Mouse (Mus musculus): ENCODE data around the gene Orm1.

Orm1 gene

DNA sequence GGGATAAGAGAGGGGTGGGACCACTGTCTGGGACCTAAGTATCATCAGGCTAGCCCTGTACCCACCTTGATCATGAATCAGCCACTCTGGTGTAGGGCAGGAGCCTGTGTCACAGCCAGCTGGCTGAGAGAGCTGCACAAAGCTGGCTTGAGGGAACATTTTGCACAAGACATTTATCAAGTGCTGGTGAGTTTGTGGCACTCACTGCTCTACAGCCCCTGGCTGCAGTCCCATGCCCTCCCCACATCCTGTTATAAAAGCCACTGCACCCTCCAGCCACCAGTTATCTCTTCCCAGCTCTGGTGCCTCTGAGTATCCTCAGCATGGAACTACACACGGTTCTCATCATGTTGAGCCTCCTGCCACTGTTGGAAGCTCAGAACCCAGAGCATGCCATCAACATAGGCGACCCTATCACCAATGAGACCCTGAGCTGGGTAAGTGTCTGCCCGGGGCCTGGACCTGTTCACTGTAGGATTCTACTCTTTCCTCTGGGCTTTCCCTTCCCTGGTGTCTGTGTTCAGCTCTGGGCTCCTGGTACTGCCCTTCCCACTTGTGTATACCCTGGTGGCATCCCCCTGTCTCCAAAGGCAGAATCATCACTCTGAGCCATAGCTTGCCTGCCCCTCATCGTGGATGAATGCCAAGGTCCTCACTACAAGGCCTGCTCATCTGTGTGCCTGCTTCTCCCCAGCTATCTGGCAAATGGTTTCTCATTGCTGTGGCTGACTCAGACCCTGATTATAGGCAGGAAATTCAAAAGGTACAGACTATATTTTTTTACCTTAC lies 11.7 kb downstream of the Orm1 start, which contains the start of gene Orm3:
Orm3 (plus strand) TSS at position 286 of the 789 bp plus-strand sequence.
- peak in 1 of 2 experiments; percentile 20 for DNase-seq (ENCODE audit: low spot score in 2 of 2)

DNA sequence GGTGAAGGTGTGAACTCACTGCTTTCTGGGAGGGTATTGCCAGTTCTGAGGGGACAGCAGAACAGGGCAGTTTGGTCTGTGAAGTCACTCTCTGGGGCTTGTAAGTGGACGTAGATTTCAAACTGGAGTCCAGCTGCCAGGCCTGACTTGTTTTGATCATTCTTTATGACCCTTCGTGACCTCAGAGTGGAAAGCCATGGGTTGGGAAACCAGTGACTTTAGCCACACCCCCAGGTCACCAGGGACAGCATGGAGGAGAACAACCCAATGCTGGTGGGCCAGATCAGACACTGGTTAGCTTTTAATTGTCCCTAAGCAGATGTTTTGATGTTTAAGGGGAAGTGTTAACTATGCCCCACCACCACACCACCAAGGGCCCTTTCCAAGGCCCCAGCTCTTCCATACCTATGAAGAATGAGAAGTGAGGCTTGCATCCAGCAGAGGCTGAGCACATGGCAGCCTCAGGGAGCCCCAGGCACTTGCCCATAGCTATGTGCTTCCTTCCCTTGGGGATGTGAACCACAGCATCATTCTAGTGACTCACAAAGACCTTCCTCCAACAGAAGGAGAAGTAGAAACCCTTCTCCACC lies 12.7 kb downstream of the Orm1 start:
- no peak for DNase-seq (ENCODE audit: low spot score in 2 of 2)

DNA sequence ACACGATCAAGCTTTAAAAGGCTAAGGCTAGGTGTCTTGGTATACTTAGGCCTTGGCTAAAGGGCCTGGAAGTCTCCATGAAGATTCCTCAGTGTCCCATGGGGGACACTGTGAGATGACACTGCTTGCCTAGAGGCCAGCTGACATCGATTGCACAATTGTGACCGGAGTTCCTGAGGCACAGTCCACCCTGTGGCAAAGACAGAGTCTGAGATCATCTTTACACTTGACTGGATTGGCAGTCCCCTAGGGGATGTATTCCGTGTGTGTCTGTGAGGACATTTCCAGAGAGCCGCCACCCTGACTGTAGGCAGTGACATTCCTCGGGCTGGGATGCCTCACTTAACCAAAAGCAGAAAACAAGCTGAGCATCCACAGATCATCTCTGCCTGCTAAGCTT lies 15.5 kb downstream of the Orm1 start:
- no peak for DNase-seq (ENCODE audit: low spot score in 2 of 2)

DNA sequence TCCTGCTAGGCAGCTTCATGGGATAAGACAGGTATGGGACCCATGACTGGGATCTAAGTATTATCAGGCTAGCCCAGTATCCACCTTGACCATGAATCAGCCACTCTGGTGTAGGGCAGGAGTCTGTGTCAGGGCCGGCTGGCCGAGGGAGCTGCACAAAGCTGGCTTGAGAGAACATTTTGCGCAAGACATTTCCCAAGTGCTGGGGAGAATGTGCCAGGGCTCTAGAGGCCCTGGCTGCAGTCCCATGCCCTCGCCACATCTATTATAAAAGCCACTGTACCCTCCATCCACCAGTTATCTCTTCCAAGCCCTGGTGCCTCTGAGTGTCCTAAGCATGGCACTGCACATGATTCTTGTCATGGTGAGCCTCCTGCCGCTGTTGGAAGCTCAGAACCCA lies 17.8 kb downstream of the Orm1 start, which contains the start of gene Orm2:
Orm2 (plus strand) TSS at position 300 of the 400 bp plus-strand sequence.
- no peak for DNase-seq (ENCODE audit: low spot score in 2 of 2)

DNA sequence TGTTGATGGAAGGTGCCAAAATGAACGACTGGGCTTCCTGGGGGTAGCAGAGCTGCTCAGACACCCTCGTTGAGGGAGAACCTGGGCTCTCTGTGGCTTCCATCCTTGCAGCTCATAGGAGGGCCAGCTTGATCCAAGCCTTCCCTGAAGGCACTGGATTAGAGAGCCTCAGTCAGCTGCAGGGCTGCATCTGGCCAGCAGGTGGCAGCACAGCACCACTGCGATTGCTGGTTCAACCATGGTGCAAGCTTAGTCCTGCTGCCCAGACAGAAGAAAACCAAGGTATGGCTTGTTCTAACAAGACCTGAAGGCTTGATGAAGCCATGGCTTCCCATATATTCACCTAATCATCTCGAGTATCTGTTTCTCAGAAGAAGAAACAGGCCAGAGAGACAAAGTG lies 24.2 kb downstream of the Orm1 start:
- DNase-seq (ENCODE audit: low spot score in 2 of 2): peak; percentile 81 to 84

DNA sequence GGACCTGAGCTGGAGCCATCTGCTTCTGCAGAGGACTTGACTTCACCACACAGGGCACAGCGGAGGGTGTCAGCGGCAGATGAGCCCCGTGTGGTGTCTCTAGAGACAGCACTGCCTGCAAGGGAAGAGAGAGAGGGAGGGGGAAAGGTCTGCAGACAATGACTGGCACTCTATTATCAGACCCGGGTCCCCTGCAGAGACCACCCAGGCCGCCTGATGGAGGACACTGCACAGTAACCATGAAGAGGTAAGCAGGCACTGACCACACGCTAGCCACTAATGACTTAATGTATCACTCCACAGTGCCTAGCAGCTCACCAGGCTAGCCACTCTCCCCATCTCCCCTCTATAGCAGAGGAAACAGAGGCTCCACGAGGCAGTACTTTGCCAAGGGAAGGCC lies 26.5 kb downstream of the Orm1 start:
- DNase-seq (ENCODE audit: low spot score in 2 of 2): no peak

DNA sequence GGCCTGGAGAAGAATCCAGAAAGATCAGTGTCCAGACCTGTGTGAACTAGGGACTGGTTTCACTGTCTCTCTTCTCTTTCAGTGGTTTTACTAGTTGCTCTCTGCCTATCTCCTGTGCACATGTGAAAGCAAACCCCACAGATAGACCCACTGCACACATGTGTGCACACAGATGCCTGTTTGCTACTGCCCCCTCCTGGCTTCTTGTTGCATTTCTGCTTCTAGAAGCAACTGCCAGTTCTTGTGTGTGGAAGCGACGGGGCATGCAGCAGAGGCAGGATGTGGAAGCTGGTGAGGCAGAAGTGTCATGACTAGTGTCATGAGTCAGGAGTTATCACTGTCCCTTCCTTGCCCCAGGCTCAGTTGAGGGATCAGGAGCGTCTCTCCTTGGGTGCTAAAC lies 27.5 kb downstream of the Orm1 start:
- peak; percentile 44 to 67 for DNase-seq (ENCODE audit: low spot score in 2 of 2)

DNA sequence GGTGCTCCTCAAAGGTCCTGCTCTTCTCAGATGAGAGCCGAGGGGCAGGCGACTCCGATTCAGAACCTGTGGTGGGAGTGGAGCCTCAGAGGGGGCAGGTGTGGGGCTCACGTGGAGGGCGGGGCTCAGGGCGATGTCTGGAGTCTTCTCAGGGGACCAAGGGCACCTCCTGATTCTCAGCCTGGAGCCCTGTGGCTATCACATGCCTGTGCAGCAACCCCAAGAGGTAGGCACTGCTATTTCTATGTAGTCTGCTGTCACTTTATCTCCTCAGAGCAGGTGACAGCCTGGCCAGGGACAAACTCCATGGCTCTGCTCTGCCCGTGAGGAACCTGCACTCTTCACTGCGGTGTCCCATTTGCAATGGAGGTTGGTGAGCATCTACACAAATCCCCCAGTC lies 29.0 kb downstream of the Orm1 start:
- no peak for DNase-seq (ENCODE audit: low spot score in 2 of 2)

DNA sequence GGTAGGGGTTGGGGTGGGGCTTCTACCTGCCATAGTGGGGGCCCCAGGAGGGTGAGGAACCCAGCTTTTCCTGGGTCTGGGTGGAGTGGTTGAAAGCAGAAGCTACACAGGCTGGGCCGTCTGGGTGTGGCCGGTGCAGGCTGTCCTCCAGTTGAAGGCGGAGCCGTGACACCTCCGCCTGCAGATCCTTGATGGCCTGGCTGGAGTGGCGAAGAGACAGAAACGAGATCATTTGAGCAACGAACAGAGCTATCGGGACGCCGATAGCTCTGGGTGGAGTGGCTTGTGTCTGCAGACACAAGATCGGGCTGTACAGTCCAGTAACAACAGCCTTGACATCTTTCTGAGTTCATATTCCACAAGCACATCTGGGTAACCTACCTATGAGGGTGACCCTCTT lies 30.0 kb downstream of the Orm1 start:
- DNase-seq (ENCODE audit: low spot score in 2 of 2): no peak

DNA sequence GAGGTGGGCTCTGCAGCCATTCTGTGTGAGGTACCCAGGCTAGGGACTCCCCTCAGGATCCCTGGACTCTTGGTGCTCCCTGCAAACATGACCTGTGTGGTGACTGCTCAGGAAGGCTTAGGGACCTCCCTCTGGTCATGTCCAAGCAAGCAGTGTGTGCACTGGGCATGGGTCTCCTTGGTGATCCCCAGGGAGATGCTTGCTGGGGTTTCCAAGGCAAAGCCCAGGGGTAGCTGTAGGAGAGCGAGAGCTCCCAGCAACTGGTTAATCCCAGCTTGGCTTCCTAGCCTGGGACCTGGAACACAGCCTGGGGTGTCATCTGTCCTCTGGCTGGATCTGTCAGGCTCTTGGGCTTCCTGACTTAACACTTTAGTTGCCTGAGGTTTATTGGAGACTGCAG lies 31.0 kb downstream of the Orm1 start:
- DNase-seq (ENCODE audit: low spot score in 2 of 2): no peak

DNA sequence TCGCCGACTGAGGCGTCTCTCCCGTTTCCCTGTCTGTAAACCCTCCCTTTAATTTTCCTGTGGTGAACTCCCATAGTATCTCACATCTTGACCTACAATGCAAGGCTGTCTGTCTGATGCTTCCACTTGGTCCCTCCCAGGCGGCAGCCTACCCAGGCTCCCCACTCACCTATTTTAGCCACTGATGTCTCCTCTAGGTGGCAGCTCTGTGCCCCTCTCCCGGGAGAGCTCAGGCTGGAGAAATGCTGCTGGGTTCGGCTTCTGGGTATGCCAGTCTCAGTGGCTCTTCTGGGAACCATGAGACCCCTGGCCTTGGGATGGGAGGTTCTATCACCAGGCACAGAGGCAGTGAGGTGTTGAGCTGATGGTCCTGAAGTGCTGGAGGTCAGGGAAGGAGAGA lies 33.1 kb downstream of the Orm1 start:
- no peak for DNase-seq (ENCODE audit: low spot score in 2 of 2)

DNA sequence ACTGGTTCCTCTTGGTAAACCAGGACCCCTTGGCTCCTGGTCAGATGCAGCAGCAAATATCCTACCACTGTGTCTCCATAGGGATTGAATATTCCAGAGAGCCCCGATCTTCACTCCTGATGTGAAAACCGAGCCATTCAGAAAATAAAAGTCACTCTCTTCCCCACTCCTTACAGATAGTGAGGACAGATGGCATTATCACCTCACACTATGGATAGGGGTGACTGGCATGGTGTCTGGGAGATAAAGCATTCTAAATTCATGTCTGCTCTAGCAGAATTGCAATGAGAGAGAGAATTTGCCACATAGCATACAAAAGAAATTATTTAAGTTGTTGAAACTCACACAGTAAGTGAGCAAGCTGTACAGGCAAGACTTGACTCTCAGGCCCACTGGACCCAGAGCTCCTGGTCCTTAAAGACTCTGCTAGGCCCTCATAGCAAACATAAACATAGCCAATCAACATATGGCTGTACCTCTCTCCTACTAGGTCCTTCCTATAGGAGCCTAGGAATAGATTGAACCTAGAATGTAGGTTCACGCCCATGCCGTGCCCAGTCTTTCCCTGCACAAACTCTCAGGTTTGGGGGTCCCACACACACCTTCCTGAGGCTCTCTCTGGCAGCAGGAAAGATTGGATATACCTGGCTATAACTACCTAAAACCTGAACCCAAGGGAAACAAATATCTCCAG lies 38.5 kb downstream of the Orm1 start:
- DNase-seq (ENCODE audit: low spot score in 2 of 2): no peak

DNA sequence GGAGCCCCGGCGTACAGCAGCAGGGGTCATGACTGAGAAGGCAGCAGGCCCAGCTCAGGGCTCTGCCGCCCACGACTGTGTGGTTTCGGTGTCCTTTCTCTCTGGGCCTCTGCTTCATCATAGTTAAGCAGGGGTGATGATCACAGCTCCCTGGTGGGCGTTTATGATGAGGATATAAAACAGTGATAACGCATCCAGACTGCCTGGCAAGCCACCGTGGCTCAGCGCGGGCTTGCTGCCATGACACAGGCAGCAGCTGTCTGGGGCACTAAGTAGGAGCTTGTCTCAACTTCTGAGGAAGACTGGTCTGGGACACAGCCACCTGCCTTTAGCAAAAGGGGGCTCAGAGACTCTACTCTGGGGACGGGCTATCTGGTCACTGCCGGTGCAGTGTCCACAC lies 39.1 kb downstream of the Orm1 start:
- no peak for DNase-seq (ENCODE audit: low spot score in 2 of 2)

DNA sequence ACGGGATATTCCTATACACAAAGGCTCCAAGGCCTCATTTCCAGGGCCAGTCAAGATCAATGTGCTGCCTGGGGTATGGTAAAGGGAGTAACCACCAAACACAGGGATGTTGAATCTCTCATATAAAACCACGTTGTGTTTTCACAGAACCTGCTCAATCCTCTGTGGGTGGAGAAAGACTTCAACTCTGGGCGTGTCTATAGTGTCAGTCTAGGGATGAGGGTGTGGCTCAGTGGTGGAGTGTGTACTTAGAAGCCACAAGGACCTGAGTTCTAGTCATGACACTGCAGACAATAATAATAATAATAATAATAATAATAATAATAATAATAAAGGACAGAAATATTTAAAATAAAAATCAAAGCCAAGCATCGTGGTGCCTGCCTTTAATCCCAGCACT lies 39.9 kb downstream of the Orm1 start:
- no peak for DNase-seq (ENCODE audit: low spot score in 2 of 2)

DNA sequence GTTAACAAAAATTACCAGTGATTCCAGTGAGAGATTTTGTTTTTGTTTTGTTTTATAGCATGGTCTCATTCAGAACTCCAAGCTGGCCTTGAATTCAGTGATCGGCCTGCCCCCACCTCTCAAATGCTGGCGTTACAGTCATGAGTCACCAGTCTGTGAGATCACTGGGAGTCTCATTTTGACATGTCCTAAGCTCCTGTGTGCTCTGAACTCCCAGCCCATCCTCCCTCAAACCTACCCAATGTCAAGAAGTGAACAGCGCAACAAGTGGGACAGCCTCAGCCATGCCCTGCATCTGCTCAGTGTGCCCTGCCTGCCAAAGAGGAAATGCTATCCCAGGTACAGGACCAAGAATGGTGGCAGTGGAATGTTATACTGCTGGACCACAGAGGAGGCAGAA lies 40.9 kb downstream of the Orm1 start:
- peak in 1 of 2 experiments; percentile 48 for DNase-seq (ENCODE audit: low spot score in 2 of 2)

DNA sequence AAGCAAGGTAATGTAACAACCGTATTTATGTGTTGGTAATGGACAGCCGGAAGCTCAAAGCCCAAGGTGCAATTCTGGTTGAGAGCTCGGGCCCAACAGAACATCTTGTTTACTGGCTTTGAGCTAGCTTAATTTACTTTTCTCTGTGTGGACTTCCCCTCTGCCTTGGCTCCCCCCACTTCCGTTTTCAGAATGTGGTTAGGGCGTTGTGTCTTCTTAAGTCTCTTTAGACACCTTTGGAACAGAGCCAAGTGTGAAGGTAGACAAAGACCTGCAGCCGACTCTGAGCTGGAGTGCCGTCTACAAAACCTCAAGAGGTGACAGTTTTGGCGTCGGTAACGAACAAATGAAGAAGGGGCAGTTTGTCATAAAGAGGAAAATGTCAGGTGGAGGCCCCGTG lies 41.4 kb downstream of the Orm1 start:
- DNase-seq (ENCODE audit: low spot score in 2 of 2): peak; percentile 91 to 94

DNA sequence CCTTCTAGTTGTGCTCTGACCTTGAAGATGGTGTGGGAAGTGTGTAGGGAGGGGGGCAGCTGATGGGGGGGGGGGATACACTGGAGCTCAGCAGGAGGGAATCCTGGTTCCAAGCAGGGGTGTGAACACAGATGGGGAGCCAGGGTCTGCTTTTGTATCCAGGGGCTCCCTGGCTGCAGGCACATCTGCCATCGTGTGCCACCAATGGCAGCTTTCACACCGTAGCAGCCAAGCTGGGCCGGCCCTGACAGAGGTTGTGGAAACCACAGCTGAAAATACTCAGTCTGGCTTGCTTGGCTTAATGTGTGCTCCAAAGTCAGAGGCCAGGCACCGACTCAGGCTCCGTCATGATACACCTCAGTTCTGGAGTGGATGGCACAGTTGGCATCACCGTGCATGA lies 43.7 kb downstream of the Orm1 start:
- DNase-seq (ENCODE audit: low spot score in 2 of 2): peak in 1 of 2 experiments; percentile 23

DNA sequence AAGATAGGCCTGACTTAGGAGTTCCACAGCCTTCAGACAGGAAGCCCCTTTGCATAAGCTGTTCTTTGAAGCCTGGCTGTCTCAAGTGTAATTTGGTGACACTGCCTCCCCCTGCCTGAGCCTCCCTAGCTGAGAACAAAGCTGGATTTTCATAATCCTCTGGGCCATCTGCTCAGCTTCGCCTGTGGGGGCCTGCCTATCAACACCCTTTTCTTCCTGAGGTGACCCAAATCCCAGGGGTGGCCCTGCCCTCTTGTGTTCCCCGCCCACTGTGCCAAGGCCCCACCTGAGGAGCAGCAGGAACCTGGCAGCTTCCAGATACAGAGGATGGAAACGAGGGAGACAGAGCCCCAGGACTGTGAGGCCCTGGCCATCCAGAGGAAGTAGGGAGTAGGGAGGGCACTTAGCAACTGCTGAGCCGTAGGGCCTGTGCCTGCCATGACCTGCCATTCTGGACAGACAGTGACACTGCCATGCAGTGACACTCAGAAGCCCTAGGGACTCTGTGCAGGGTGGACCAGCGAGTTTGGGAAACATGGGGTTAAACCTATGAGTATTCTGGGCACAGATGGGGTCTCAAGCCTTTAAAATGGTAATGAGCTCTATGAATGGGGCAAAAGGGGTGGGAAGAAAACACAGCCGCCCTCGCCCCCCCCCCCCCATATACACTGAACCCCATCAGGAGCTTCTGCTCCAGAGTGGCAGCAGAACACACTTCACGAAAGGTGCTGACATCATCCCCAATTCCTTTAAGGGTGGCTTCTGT lies 44.9 kb downstream of the Orm1 start:
- peak in 1 of 2 experiments; percentile 54 for DNase-seq (ENCODE audit: low spot score in 2 of 2)

DNA sequence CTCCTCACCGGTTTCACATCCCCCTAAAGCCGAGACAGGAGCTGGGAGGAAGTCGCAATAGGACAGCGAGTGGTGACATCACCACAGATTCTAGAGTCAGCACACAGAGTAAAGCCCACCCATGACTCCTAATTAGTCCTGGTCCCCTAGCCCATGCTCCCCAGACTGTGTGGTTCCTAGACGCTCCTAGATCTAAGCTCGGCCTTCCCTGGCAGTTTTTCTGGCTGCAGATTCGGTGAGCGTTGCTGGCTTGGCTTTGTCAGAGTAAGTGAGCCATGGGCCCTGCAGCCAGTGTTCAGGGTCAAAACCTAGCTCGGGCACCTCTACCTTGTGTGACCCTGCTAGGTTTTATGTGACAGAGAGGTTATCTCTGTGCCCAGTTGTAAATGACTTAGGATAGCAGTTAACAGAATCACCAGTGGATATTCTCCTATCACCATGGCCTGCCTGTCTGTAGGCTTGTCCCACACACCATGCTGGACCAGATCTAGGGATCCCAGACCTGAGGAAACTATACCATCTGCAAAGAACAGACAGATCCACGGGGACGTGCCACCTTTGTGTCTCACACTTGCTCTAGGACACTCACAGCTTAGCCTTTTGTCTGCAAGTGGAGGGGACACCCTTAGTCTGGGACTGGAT lies 45.6 kb downstream of the Orm1 start:
- no peak for DNase-seq (ENCODE audit: low spot score in 2 of 2)

DNA sequence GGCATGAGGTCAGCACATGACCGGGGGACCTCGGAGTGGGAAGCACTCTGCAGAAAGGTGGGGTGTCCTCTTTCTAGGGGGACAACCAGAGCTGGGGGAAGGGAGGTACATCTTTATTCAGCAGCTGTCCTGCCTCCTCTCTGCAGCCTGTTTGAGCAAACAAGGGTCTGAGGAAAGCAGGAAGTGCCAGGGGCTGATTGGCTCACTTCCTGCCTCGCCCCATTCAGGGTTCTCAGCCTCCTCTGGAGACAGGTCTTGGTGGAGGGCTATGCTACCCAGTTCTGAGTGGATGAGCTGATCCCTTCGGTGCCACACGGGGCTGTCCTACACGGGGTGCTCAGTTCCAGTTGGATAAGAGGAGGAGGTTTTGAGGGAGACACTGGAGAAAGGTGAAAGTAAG lies 47.0 kb downstream of the Orm1 start:
- DNase-seq (ENCODE audit: low spot score in 2 of 2): peak in 1 of 2 experiments; percentile 36
